Mouse (Mus musculus): ENCODE measurements around the gene Kel. TPM values are rescaled to one million over a fixed set of nuclear protein-coding genes. Genes with fewer than 3 reads are reported as not detected.

Kel gene
- polyA plus RNA-seq (2014; fragmentation: Nextera tagmentation; extraction: Ambion mirVana): 11.9 and 12.9 TPM in 2 replicates

DNA sequence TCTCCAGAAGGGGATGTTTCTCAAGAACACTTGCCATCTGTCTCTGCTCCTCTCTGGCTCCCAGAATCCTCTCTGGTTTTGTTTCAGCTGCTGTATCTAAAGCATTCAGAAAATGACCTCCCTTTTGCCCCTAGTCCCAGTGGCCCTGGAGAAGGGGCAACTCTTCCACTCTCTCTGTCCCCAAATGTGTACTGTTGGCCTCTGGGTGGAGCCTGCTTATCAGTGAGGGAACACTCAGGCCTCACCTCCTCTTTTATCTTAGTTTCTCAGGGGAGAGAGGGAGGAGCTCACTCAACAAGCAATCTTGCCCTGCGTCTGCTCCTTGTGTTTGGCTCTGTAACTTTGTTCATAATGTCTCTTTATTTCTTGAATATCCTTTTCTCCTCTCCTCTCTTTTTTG, at the start of gene Kel:
Gene Kel (minus strand): TSS at position 217 of the 400 bp plus-strand sequence.
- Histone ChIP-seq H3K4me1 (replicated peaks; ENCODE audit: control insufficient read depth, insufficient read depth, low read length) (no peaks in the 10 kb centered on the region), H3K36me3 (ENCODE audit: control insufficient read depth, insufficient read depth, low read length) (no peaks in the 10 kb centered on the region), H3K4me2 (ENCODE audit: low read depth, low read length, severe bottlenecking) (no peak within 1 kb of the TSS), H3K4me3 (ENCODE audit: low read depth, low read length) (no peak within 1 kb of the TSS), H3K27me3 (ENCODE audit: control insufficient read depth, insufficient read depth, low read length) (no peaks in the 10 kb centered on the region), H3K9me3 (ENCODE audit: control insufficient read depth, low read length) (no peaks in the 10 kb centered on the region), H3K27ac (ENCODE audit: low read depth, low read length) (no peak within 1 kb of the TSS), H3K9ac (ENCODE audit: low read length) (no peak within 1 kb of the TSS)
- ATAC-seq (replicated peaks; ENCODE audit: low FRiP score): no peak
- DNase-seq (ENCODE audit: low spot score): no peak
- 52% methylated on average over 1 of the region's 1 CpGs for WGBS

DNA sequence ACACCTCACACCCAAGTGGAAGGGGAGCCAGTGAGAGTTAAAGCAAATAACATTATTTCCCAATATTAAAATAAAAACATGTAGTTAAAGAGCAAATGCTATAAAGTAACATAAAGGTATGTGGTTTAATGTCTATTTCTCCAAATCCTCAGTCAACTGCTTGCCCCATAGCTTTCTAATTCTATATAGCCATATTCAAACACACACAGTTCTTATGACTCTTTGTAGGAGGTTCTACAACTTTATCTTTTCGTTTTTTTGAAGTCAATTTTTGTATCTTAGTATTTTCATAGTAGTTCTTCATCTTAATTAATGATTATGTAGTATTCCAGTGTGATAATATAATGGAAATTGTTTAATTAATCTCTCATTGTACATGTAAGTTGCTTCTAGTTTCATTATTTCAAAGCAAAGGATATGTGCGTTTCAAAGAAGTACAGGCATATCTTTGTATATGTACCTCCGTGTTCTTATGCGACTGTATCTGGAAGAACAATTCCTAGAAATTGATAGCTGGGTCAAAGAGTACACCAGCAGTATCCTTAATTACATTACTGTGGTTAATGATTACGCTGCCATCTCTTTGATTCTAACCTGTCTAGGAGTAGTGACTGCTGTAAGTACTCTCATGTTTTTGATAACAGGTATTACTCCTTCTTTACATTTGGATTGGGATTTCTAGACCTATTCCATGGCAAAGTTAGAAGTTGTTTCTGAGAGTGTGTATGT, 40.7 kb upstream of the Kel start:
- WGBS: 80% methylated on average over 5 of the region's 5 CpGs
- no peaks in the 10 kb centered on the region for H3K27me3 ChIP-seq (ENCODE audit: control insufficient read depth, insufficient read depth, low read length)
- no peak overlapping the region for H3K9ac ChIP-seq (ENCODE audit: low read length)
- no peaks in the 10 kb centered on the region for H3K9me3 ChIP-seq (ENCODE audit: control insufficient read depth, low read length)
- DNase-seq (ENCODE audit: low spot score) (no peak), ATAC-seq (replicated peaks; ENCODE audit: low FRiP score) (no peak)
- no peaks in the 10 kb centered on the region for H3K4me1 ChIP-seq (replicated peaks; ENCODE audit: control insufficient read depth, insufficient read depth, low read length)
- no peak overlapping the region for H3K4me2 ChIP-seq (ENCODE audit: low read depth, low read length, severe bottlenecking)
- H3K27ac ChIP-seq (ENCODE audit: low read depth, low read length): no peak overlapping the region
- H3K36me3 ChIP-seq (ENCODE audit: control insufficient read depth, insufficient read depth, low read length): no peaks in the 10 kb centered on the region
- no peak overlapping the region for H3K4me3 ChIP-seq (ENCODE audit: low read depth, low read length)

DNA sequence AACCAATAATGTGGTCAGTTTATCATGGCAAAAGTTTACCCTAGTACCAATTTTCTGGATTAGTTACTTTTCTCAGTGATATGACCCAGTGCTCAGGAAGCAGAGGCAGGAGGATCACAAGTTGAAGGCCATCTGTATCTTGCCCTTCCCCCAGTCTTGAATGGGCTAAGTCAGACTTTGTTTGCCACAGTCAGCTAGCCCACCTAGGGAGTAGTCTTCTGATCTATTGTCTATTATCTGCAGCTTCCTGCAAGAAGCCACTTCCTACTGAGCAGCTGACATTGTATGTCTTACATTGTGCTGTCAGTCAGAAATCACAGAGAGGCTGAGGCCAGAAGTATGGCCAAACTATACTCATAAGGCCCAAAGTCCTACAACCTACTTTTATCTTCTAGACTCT, 37.0 kb upstream of the Kel start:
- no peak overlapping the region for H3K27ac ChIP-seq (ENCODE audit: low read depth, low read length)
- DNase-seq (ENCODE audit: low spot score) (no peak), ATAC-seq (replicated peaks; ENCODE audit: low FRiP score) (no peak)
- H3K4me3 ChIP-seq (ENCODE audit: low read depth, low read length): no peak overlapping the region
- no peaks in the 10 kb centered on the region for H3K9me3 ChIP-seq (ENCODE audit: control insufficient read depth, low read length)
- H3K4me2 ChIP-seq (ENCODE audit: low read depth, low read length, severe bottlenecking): no peak overlapping the region
- no peaks in the 10 kb centered on the region for H3K36me3 ChIP-seq (ENCODE audit: control insufficient read depth, insufficient read depth, low read length)
- H3K4me1 ChIP-seq (replicated peaks; ENCODE audit: control insufficient read depth, insufficient read depth, low read length): no peaks in the 10 kb centered on the region
- no peaks in the 10 kb centered on the region for H3K27me3 ChIP-seq (ENCODE audit: control insufficient read depth, insufficient read depth, low read length)
- H3K9ac ChIP-seq (ENCODE audit: low read length): no peak overlapping the region

DNA sequence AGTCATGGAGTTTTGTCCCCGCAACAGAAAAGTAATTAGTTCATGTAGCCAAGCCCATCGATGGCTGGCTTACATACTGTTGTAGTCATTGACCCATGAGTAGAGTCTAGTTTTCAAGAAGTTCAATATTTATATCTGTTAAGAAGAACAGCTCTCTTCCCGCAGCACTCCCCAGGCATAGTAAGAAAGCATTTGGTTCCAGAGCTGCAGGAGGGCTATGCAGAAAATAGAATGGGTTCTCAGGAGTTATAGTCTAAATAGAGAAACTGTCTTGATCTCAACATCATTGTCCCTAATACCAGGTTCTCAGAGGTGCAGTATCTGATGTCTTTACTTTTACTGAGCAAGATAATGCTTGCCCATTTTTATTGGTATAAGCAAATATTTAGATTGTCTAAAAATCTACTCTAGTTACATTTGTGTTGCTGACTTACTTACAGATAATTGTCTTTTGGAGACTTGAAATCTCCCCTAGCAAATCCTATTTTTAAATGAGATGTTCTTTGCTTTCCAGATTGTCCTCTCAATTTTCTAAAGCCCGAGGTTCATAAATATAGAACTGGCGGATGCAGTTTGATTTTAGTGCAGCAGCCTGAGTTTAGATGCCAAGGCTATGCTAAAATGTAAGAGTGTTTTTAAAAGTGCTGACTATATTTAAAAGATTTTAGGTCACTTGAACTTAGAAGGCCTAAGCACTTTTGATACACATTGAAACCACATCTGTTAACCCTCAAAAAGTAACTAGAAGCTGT, 30.8 kb upstream of the Kel start:
- WGBS: 87% methylated on average over 5 of the region's 5 CpGs
- no peaks in the 10 kb centered on the region for H3K36me3 ChIP-seq (ENCODE audit: control insufficient read depth, insufficient read depth, low read length)
- ATAC-seq (replicated peaks; ENCODE audit: low FRiP score): no peak
- no peak overlapping the region for H3K9ac ChIP-seq (ENCODE audit: low read length)
- no peak overlapping the region for H3K4me2 ChIP-seq (ENCODE audit: low read depth, low read length, severe bottlenecking)
- no peak for DNase-seq (ENCODE audit: low spot score)
- H3K27me3 ChIP-seq (ENCODE audit: control insufficient read depth, insufficient read depth, low read length): no peaks in the 10 kb centered on the region
- no peaks in the 10 kb centered on the region for H3K9me3 ChIP-seq (ENCODE audit: control insufficient read depth, low read length)
- H3K4me3 ChIP-seq (ENCODE audit: low read depth, low read length): no peak overlapping the region
- no peak overlapping the region for H3K27ac ChIP-seq (ENCODE audit: low read depth, low read length)
- H3K4me1 ChIP-seq (replicated peaks; ENCODE audit: control insufficient read depth, insufficient read depth, low read length): no peaks in the 10 kb centered on the region

DNA sequence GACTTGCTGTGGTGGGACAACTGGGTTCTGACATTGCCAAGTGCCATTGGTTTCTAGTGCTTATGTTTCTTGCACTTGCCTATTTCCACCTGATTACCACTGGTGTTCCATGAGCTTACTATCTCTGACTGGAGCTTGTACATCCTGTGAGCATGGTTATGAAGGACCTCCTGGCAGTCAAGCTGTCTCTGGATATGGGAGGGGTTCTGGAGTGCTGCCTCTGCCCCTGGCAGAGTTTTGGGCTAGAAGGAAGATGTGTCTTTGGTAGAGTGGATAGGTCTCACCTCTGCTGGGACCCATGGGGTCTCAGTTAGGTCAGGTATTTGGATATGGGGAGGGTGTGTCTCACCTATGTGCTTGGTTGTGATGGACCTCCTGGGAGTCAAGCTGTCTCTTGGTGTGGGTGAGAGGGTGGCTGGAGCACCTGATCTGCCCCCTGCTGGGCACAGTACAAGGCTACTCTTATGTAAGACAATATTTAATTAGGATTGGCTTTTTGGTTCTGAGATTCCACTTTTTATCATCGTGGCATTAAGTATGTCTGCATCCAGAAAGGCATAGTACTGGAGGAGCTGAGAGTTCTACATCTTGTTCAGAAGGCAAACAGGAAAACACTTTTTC, 24.0 kb upstream of the Kel start:
- no peaks in the 10 kb centered on the region for H3K4me1 ChIP-seq (replicated peaks; ENCODE audit: control insufficient read depth, insufficient read depth, low read length)
- WGBS: 82% methylated on average over 1 of the region's 1 CpGs

DNA sequence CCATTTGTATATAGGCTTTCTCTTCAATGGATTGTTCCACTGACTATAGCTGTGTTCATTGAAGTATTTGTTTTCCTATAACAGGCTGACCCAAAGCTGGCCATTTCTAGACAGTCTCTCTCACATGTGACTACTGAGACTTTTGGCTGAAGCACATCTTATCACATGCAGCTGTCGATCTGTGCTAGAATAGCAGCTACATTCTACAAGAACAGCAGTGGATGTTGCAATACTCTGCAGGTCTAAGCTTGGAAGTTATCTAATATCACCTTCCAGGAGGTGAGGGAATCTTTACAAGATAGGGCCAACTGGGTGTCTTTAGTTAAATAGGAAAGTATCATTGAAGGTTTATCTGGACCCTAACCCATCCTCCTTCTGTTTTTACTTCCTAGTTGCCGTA, 17.3 kb upstream of the Kel start:
- no peak for ATAC-seq (replicated peaks; ENCODE audit: low FRiP score)
- WGBS: 82% methylated on average over 2 of the region's 2 CpGs
- Histone ChIP-seq H3K9ac (ENCODE audit: low read length) (no peak overlapping the region), H3K4me3 (ENCODE audit: low read depth, low read length) (no peak overlapping the region), H3K4me1 (replicated peaks; ENCODE audit: control insufficient read depth, insufficient read depth, low read length) (no peaks in the 10 kb centered on the region), H3K36me3 (ENCODE audit: control insufficient read depth, insufficient read depth, low read length) (no peaks in the 10 kb centered on the region), H3K27me3 (ENCODE audit: control insufficient read depth, insufficient read depth, low read length) (no peaks in the 10 kb centered on the region), H3K4me2 (ENCODE audit: low read depth, low read length, severe bottlenecking) (no peak overlapping the region), H3K9me3 (ENCODE audit: control insufficient read depth, low read length) (no peaks in the 10 kb centered on the region), H3K27ac (ENCODE audit: low read depth, low read length) (no peak overlapping the region)
- DNase-seq (ENCODE audit: low spot score): no peak

More for the DNA sequence above, 24.0 kb upstream of the Kel start:
- DNase-seq (ENCODE audit: low spot score) (no peak), ATAC-seq (replicated peaks; ENCODE audit: low FRiP score) (no peak)
- no peaks in the 10 kb centered on the region for H3K27me3 ChIP-seq (ENCODE audit: control insufficient read depth, insufficient read depth, low read length)
- H3K4me3 ChIP-seq (ENCODE audit: low read depth, low read length): no peak overlapping the region
- no peaks in the 10 kb centered on the region for H3K9me3 ChIP-seq (ENCODE audit: control insufficient read depth, low read length)
- H3K4me2 ChIP-seq (ENCODE audit: low read depth, low read length, severe bottlenecking): no peak overlapping the region
- no peak overlapping the region for H3K9ac ChIP-seq (ENCODE audit: low read length)
- no peaks in the 10 kb centered on the region for H3K36me3 ChIP-seq (ENCODE audit: control insufficient read depth, insufficient read depth, low read length)
- no peak overlapping the region for H3K27ac ChIP-seq (ENCODE audit: low read depth, low read length)

DNA sequence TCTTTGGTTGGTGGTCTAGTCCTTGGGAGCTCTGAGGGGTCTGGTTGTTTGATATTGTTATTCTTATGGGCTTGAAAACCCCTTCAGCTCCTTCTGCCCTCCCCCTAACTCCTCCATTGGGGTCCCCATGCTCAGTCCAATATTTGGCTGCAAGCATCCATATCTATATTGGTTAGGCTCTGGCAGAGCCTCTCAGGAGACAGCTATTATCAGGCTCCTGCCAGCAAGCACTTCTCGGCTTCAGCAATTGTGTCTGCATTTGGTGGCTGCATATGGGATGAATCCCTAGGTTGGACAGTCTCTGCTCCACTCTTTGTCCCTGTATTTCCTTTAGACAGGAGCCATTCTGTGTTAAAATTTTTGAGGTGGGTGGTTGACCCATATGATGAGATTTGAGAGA, 6.1 kb upstream of the Kel start:
- H3K4me3 ChIP-seq (ENCODE audit: low read depth, low read length): no peak overlapping the region
- H3K9me3 ChIP-seq (ENCODE audit: control insufficient read depth, low read length): no peaks in the 10 kb centered on the region
- no peak overlapping the region for H3K27ac ChIP-seq (ENCODE audit: low read depth, low read length)
- H3K4me1 ChIP-seq (replicated peaks; ENCODE audit: control insufficient read depth, insufficient read depth, low read length): no peaks in the 10 kb centered on the region
- H3K4me2 ChIP-seq (ENCODE audit: low read depth, low read length, severe bottlenecking): no peak overlapping the region
- no peaks in the 10 kb centered on the region for H3K36me3 ChIP-seq (ENCODE audit: control insufficient read depth, insufficient read depth, low read length)
- no peak overlapping the region for H3K9ac ChIP-seq (ENCODE audit: low read length)
- DNase-seq (ENCODE audit: low spot score) (no peak), ATAC-seq (replicated peaks; ENCODE audit: low FRiP score) (no peak)
- WGBS: 86% methylated on average over 1 of the region's 1 CpGs
- H3K27me3 ChIP-seq (ENCODE audit: control insufficient read depth, insufficient read depth, low read length): no peaks in the 10 kb centered on the region

DNA sequence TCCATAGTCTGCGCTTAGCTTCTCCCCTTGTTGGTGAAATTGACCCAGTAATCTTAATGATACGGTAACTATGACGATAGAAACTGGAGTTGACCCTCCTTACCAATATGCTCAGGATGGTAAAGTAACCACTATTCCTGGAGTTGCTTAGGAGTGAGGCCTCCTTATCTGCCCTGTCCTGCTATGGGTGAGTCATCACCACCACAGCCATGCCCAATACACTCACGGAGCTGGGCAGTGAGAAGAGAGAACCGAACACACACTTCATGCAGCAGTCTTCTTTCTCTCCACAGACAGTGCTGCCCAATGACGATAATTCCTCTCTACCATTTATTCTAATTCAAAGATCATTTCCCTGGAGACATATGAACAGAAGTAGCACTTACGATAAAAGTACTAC, 2.1 kb upstream of the Kel start:
- Histone ChIP-seq H3K27ac (ENCODE audit: low read depth, low read length) (no peak overlapping the region), H3K4me2 (ENCODE audit: low read depth, low read length, severe bottlenecking) (no peak overlapping the region), H3K4me3 (ENCODE audit: low read depth, low read length) (no peak overlapping the region), H3K36me3 (ENCODE audit: control insufficient read depth, insufficient read depth, low read length) (no peaks in the 10 kb centered on the region), H3K4me1 (replicated peaks; ENCODE audit: control insufficient read depth, insufficient read depth, low read length) (no peaks in the 10 kb centered on the region), H3K9ac (ENCODE audit: low read length) (no peak overlapping the region), H3K27me3 (ENCODE audit: control insufficient read depth, insufficient read depth, low read length) (no peaks in the 10 kb centered on the region), H3K9me3 (ENCODE audit: control insufficient read depth, low read length) (no peaks in the 10 kb centered on the region)
- DNase-seq (ENCODE audit: low spot score): no peak
- WGBS: 94% methylated on average over 7 of the region's 7 CpGs
- peak; percentile 61; the same call in 1 of the 2 replicates for ATAC-seq (replicated peaks; ENCODE audit: low FRiP score)

All from forebrain, embryonic 11.5 days (tissue).